Mouse (Mus musculus) heart, postnatal 0 days (tissue): Measurements from ENCODE around the gene Dok7. TPM values are rescaled to one million over a fixed set of nuclear protein-coding genes. Genes with fewer than 3 reads are reported as not detected.

Experiments
- ATAC-seq: fragments of 200-750 bp; cut with Nextera tagmentation; 2 replicates; pipeline ENCODE4 v1.8.0; 2017; ENCODE audit warnings: low read depth, moderate number of reproducible peaks, moderate library complexity; ENCODE audit not compliant: insufficient read depth
- DNase-seq: peaks from one replicate; pipeline ENCODE4 v3.0.0-alpha.2; 2016; ENCODE audit warnings: low spot score
- H3K27ac ChIP-seq: fragments of 300-500 bp; sonication (generic); 2 replicates; pipeline ENCODE4 v1.5.1; 2014; ENCODE audit warnings: low read depth, mild to moderate bottlenecking
- H3K27me3 ChIP-seq: fragments of 300-500 bp; sonication (generic); 2 replicates; pipeline ENCODE4 v1.6.1; 2014; ENCODE audit warnings: low read length, mixed read lengths; ENCODE audit not compliant: control insufficient read depth, insufficient read depth
- H3K36me3 ChIP-seq: fragments of 300-500 bp; sonication (generic); replicated peaks from 2 replicates; pipeline ENCODE4 v1.6.1; 2014; ENCODE audit warnings: low read length, mixed read lengths; ENCODE audit not compliant: control insufficient read depth, insufficient read depth
- H3K4me1 ChIP-seq: fragments of 300-500 bp; sonication (generic); 2 replicates; pipeline ENCODE4 v1.6.1; 2014; ENCODE audit warnings: antibody characterized with exemption; ENCODE audit not compliant: control insufficient read depth, insufficient read depth
- H3K4me2 ChIP-seq: fragments of 300-500 bp; sonication (generic); 2 replicates; pipeline ENCODE4 v1.6.1; 2014; ENCODE audit warnings: low read depth, mild to moderate bottlenecking, low read length, moderate library complexity
- H3K4me3 ChIP-seq: fragments of 300-500 bp; sonication (generic); 2 replicates; pipeline ENCODE4 v1.5.1; 2014; ENCODE audit warnings: low read depth, low read length
- H3K9ac ChIP-seq: fragments of 300-500 bp; sonication (generic); replicated peaks from 2 replicates; pipeline ENCODE4 v1.6.1; 2014; ENCODE audit warnings: low read depth, low read length, mixed read lengths
- H3K9me3 ChIP-seq: fragments of 300-500 bp; sonication (generic); replicated peaks from 2 replicates; pipeline ENCODE4 v1.6.1; 2016; ENCODE audit warnings: low read length; ENCODE audit not compliant: control insufficient read depth
- CTCF ChIP-seq: IDR thresholded peaks from 2 replicates; pipeline ENCODE4 v1.5.1; 2016; ENCODE audit warnings: antibody characterized with exemption, control low read depth, low read depth
- EP300 ChIP-seq: IDR thresholded peaks from 2 replicates; pipeline ENCODE4 v1.6.1; 2016; ENCODE audit warnings: antibody characterized with exemption, low read depth
- WGBS: fragments of 180-500 bp; shearing (Covaris S2); extraction: QIAGEN DNeasy Blood & Tissue Kit; methylation state at CpG from one replicate; pipeline ENCODE4 v1.1.7; 2014; 5-methylcytosine and 5-hydroxymethylcytosine counted together
- polyA plus RNA-seq: library from polyadenylated mRNA; unstranded; fragments of >200 nt; fragmentation: Nextera tagmentation; extraction: Ambion mirVana; gene quantifications from 2 replicates; pipeline ENCODE4 v1.2.1, GENCODE M21; 2015
- total RNA-seq: library from RNA; depleted of rRNA; stranded (reverse); fragments of >200 nt; gene quantifications from 2 replicates; pipeline ENCODE4 v1.2.3, GENCODE M21; 2014; ENCODE audit warnings: low replicate concordance

The Dok7 gene
- total and polyA plus RNA-seq, 2 experiments from 2014 or later: 14.1 to 37.7 TPM

DNA sequence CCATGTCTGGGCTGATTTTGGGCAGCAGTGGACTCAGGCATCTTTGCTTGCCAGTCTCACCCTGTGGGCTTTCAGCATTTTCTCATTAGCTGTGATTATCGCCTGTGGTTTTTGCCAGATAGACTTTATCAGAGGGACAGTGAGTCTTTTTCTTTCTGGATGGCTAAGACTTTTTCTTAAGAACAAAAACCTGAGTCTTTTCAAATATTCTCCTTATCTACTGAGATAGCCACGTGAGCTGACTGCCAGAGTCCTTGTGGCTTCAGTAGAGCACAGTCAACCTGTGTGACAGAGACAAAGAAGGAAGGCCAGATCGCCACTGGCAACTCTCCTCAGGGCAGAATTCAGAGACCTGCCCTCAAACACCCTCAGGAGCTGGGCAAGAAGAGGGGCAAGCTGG, 61.1 kb downstream of the Dok7 start:
- Histone ChIP-seq H3K4me1 (peaks cover 7% of the 10 kb centered on the region), H3K9me3 (no peaks in the 10 kb centered on the region), H3K27ac (no peak overlapping the region), H3K4me2 (no peak overlapping the region), H3K9ac (no peak overlapping the region), H3K27me3 (no peaks in the 10 kb centered on the region), H3K4me3 (no peak overlapping the region), H3K36me3 (no peaks in the 10 kb centered on the region)
- ATAC-seq (no peak), DNase-seq (no peak)
- 39% methylated on average over 3 of the region's 3 CpGs for WGBS
- no peak for TF ChIP-seq CTCF

GRCm38 (mm10) chr5:35118418-35118817, 61.9 kb downstream of the Dok7 start:
- H3K9ac ChIP-seq: no peak overlapping the region
- H3K4me3 ChIP-seq: no peak overlapping the region
- TF ChIP-seq EP300: no peak
- TF ChIP-seq CTCF: no peak
- H3K4me2 ChIP-seq: no peak overlapping the region
- 62% methylated on average over 2 of the region's 2 CpGs for WGBS
- DNase-seq: peak; percentile 56
- no peaks in the 10 kb centered on the region for H3K9me3 ChIP-seq
- ATAC-seq: 0 out of 2 replicates have a peak, but pooled peaks have one; percentile 27
- H3K4me1 ChIP-seq: peaks cover 7% of the 10 kb centered on the region
- no peaks in the 10 kb centered on the region for H3K27me3 ChIP-seq
- no peak overlapping the region for H3K27ac ChIP-seq
- H3K36me3 ChIP-seq: no peaks in the 10 kb centered on the region

GRCm38 (mm10) chr5:35120024-35120423, 63.5 kb downstream of the Dok7 start:
- H3K9me3 ChIP-seq: no peaks in the 10 kb centered on the region
- DNase-seq (no peak), ATAC-seq (no peak)
- no peak overlapping the region for H3K9ac ChIP-seq
- no peaks in the 10 kb centered on the region for H3K27me3 ChIP-seq
- H3K27ac ChIP-seq: no peak overlapping the region
- WGBS: 77% methylated on average over 8 of the region's 8 CpGs
- H3K4me3 ChIP-seq: no peak overlapping the region
- peaks cover 7% of the 10 kb centered on the region for H3K4me1 ChIP-seq
- H3K4me2 ChIP-seq: no peak overlapping the region
- no peak for TF ChIP-seq EP300
- no peaks in the 10 kb centered on the region for H3K36me3 ChIP-seq

DNA sequence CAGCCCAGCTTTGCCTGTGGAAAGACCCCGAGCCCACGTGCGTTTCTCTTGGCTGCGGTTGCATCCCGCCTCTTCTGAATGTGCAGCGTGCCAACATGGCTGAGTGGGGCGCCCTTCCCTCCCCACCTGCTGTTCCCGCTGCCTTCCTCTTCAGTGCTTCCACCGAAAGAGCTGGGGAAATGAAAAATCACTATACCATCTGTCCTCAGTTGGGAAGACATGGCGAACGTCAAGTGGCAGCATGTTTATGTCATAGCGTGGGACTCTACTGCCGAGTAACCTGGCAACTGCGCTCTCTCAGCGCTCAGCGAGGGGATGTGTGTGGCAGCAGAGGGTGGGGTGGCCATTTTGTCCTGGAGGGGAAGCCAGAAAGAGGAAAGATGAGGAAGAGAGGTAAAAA, 72.6 kb downstream of the Dok7 start:
- WGBS: 81% methylated on average over 16 of the region's 16 CpGs
- Histone ChIP-seq H3K27ac (no peak overlapping the region), H3K9me3 (no peaks in the 10 kb centered on the region), H3K4me3 (no peak overlapping the region), H3K36me3 (no peaks in the 10 kb centered on the region), H3K27me3 (no peaks in the 10 kb centered on the region), H3K4me1 (no peaks in the 10 kb centered on the region), H3K4me2 (no peak overlapping the region), H3K9ac (no peak overlapping the region)
- ATAC-seq (no peak), DNase-seq (no peak)
- TF ChIP-seq CTCF (no peak), EP300 (no peak)

- Histone ChIP-seq H3K4me2 (no peak overlapping the region), H3K27me3 (no peaks in the 10 kb centered on the region), H3K4me3 (no peak overlapping the region), H3K27ac (no peak overlapping the region), H3K36me3 (no peaks in the 10 kb centered on the region), H3K4me1 (no peaks in the 10 kb centered on the region), H3K9ac (no peak overlapping the region), H3K9me3 (no peaks in the 10 kb centered on the region)
- 88% methylated on average over 7 of the region's 7 CpGs for WGBS
- DNase-seq (no peak), ATAC-seq (no peak)
- TF ChIP-seq EP300 (no peak), CTCF (no peak)
These were observed 73.2 kb downstream of the Dok7 start for GRCm38 (mm10) chr5:35129767-35130191.

DNA sequence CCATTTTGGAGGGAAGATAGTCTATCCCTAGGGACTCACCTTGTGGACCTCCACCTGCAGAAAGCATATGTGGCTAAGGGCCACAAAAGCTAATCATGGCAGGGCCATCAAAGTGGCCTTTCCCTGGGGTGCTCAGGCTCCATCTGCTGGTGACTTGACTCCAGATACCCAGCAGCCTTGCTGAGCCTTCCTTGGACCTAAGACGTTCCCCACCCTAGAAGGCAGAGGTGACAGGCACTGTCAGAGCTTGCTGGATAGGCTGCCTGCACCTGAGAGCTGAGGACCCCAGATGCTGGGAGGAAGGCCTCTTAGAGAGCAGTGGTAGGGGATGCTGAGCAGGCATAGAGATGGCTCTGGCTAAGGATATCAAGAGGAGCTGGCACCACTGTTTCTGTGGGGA, 74.7 kb downstream of the Dok7 start:
- WGBS: 5% methylated on average over 1 of the region's 1 CpGs

More for the DNA sequence above, 74.7 kb downstream of the Dok7 start:
- no peak overlapping the region for H3K27ac ChIP-seq
- no peaks in the 10 kb centered on the region for H3K27me3 ChIP-seq
- TF ChIP-seq EP300: no peak
- peak; percentile 24 for TF ChIP-seq CTCF
- no peak overlapping the region for H3K9ac ChIP-seq
- no peak overlapping the region for H3K4me2 ChIP-seq
- no peaks in the 10 kb centered on the region for H3K4me1 ChIP-seq
- no peaks in the 10 kb centered on the region for H3K36me3 ChIP-seq
- no peaks in the 10 kb centered on the region for H3K9me3 ChIP-seq
- DNase-seq: no peak
- no peak for ATAC-seq
- no peak overlapping the region for H3K4me3 ChIP-seq
